Mouse (Mus musculus) CD4-positive naive resting alpha-beta T cell, adult 76 days (primary cell): ENCODE data around the gene Bysl. TPM values are rescaled to one million over a fixed set of nuclear protein-coding genes. Genes with fewer than 3 reads are reported as not detected.

ENCODE experiments used
- total RNA-seq: library from RNA; stranded (reverse); gene quantifications from one replicate; pipeline ENCODE4 v1.2.4, GENCODE M21; 2023

Bysl gene
- 14.7 TPM for total RNA-seq

GRCm38 (mm10) chr17:47610849-47611660 lies at the start of gene Bysl, which contains the start of the genes Med20 and Gm20517:
TSS of gene Bysl (minus strand) at chr17:47611492.
TSS of gene Med20 (plus strand) at chr17:47611582.
TSS of gene Gm20517 (plus strand) at chr17:47611589.

GRCm38 (mm10) chr17:47630678-47631065 lies 19.4 kb upstream of the Bysl start, which contains the start of gene Usp49:
TSS of gene Usp49 (plus strand) at chr17:47630690.

Other genes with a start within 250 kb of the Bysl start
- gene Mrps10, start 242.6 kb downstream of the Bysl start, total RNA-seq: 25.4 TPM
- 3.5 TPM for gene Guca1b, start 226.1 kb downstream of the Bysl start, total RNA-seq
- not detected for gene Guca1a, start 210.9 kb downstream of the Bysl start, total RNA-seq
- gene AI661453, start 174.9 kb downstream of the Bysl start, total RNA-seq: not detected
- not detected for gene 1700001C19Rik, start 174.1 kb downstream of the Bysl start, total RNA-seq
- gene Taf8, start 109.2 kb downstream of the Bysl start, total RNA-seq: 88.3 TPM
- gene Ccnd3, start 106.4 kb downstream of the Bysl start, total RNA-seq: 419 TPM
- 66.3 TPM for gene Med20, start 90 bp upstream of the Bysl start, total RNA-seq
- 9.8 TPM for gene Gm20517, start 97 bp upstream of the Bysl start, total RNA-seq
- gene Usp49, start 19.2 kb upstream of the Bysl start, total RNA-seq: 13.2 TPM
- 125 TPM for gene Tomm6, start 76.9 kb upstream of the Bysl start, total RNA-seq
- gene Frs3, start 77.5 kb upstream of the Bysl start, total RNA-seq: 3.5 TPM
- gene Gm21981, start 83.0 kb upstream of the Bysl start, total RNA-seq: not detected
- not detected for gene Prickle4, start 83.2 kb upstream of the Bysl start, total RNA-seq
- not detected for gene Pgc, start 115.3 kb upstream of the Bysl start, total RNA-seq
- gene Tfeb, start 125.5 kb upstream of the Bysl start, total RNA-seq: 37.5 TPM
- 1.1 TPM for gene Mdfi, start 223.2 kb upstream of the Bysl start, total RNA-seq